In the genomic region with DNA sequence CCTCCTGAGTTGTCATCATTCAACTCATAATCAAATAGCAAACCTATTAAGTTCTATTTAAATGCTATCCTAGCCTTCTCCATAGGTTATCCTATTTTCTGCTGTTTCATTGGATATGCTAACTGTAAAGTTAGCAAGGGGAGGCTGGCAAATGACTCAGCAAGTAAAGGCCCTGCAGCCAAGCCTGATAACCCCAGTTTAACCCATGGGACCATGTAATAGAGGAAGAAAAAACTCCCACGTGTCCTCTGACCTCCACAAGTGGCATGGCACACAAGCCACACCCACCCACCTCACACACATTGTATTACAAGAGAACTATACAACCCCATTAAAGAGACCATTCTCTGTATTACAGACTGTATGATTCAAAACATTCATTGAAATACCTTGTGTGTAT, we compare ENCODE assay signal across 15 mouse cellular contexts. TPM values are rescaled to one million over a fixed set of nuclear protein-coding genes. Genes with fewer than 3 reads are reported as not detected.
DNase-seq lines count a peak whose midpoint lies in the region; ATAC-seq and TF ChIP-seq lines count a peak whose summit lies in the region.
"Had no signal": no experiment of that assay in that cellular context is flagged by ENCODE, and none has a peak within 500 bp of the region (broad histone marks: within the 10 kb centered on the region; RNA-seq: fewer than 3 reads in every experiment).

No protein-coding gene starts in this region.

- H3K27ac ChIP-seq in liver, embryonic 15.5 days (replicated peaks), result no peak overlapping the region
- H3K27ac ChIP-seq in hindbrain, embryonic 16.5 days (ENCODE audit: low read depth, low read length), result no peak overlapping the region
- H3K27ac ChIP-seq in left cerebral cortex, adult 2 months, result no peak overlapping the region
- H3K27ac ChIP-seq: heart, embryonic 15.5 days; limb, embryonic 15.5 days; midbrain, embryonic 12.5 days; neural tube, embryonic 13.5 days had no signal

- H3K36me3 ChIP-seq in liver, embryonic 15.5 days (replicated peaks), result no peaks in the 10 kb centered on the region
- H3K36me3 ChIP-seq in hindbrain, embryonic 16.5 days (ENCODE audit: control insufficient read depth, insufficient read depth, low read length), result no peaks in the 10 kb centered on the region
- H3K36me3 ChIP-seq: heart, embryonic 15.5 days; limb, embryonic 15.5 days; midbrain, embryonic 12.5 days; neural tube, embryonic 13.5 days had no signal

- H3K9me3 ChIP-seq in liver, embryonic 15.5 days (replicated peaks), result no peaks in the 10 kb centered on the region
- H3K9me3 ChIP-seq in hindbrain, embryonic 16.5 days (ENCODE audit: control insufficient read depth, low read length), result no peaks in the 10 kb centered on the region
- H3K9me3 ChIP-seq: heart, embryonic 15.5 days; limb, embryonic 15.5 days; midbrain, embryonic 12.5 days; neural tube, embryonic 13.5 days had no signal

- no peak overlapping the region for H3K9ac ChIP-seq in liver, embryonic 15.5 days
- no peak overlapping the region for H3K9ac ChIP-seq in hindbrain, embryonic 16.5 days (ENCODE audit: low read depth, low read length)
- H3K9ac ChIP-seq: heart, embryonic 15.5 days; limb, embryonic 15.5 days; midbrain, embryonic 12.5 days; neural tube, embryonic 13.5 days had no signal

- intact Hi-C loops in left cerebral cortex, adult 2 months (cut with DNase I), result no loop called here

- peaks cover 32% of the 10 kb centered on the region for H3K4me1 ChIP-seq in liver, embryonic 15.5 days (replicated peaks)
- peaks cover 3% of the 10 kb centered on the region; the same call in 1 of the 2 replicates for H3K4me1 ChIP-seq in hindbrain, embryonic 16.5 days (ENCODE audit: control insufficient read depth, insufficient read depth, low read depth, low read length)

- ATAC-seq in erythroid progenitor cell, adult 5-6 weeks (replicated peaks; ENCODE audit: low FRiP score, poor library complexity, severe bottlenecking), result peak; percentile 91
- peak; percentile 85 for ATAC-seq in liver, embryonic 15.5 days (ENCODE audit: insufficient read depth)
- no peak for ATAC-seq in hindbrain, embryonic 16.5 days

- 0% methylated on average over 1 of the region's 1 CpGs for WGBS in liver, embryonic 15.5 days (ENCODE audit: insufficient replicate concordance)
- 50% methylated on average over 1 of the region's 1 CpGs for WGBS in hindbrain, embryonic 16.5 days

- peak; percentile 22 to 42 for DNase-seq in spleen, postnatal 36 days (ENCODE audit: low spot score in 2 of 2)
- DNase-seq in spleen, adult 12 weeks (ENCODE audit: low spot score), result no peak
- no peak for DNase-seq in left cerebral cortex, adult 2 months (ENCODE audit: extremely low spot score in 1 of 2, low spot score in 2 of 2)
- no peak for DNase-seq in left cerebral cortex, adult 9 months (ENCODE audit: low spot score in 2 of 2)
- DNase-seq: kidney, postnatal 14 days; layer of hippocampus, postnatal 36 days; thymus, postnatal 4 days had no signal

- no peak overlapping the region for H3K4me2 ChIP-seq in liver, embryonic 15.5 days
- no peak overlapping the region for H3K4me2 ChIP-seq in hindbrain, embryonic 16.5 days (ENCODE audit: low read length)
- H3K4me2 ChIP-seq: heart, embryonic 15.5 days; limb, embryonic 15.5 days; midbrain, embryonic 12.5 days; neural tube, embryonic 13.5 days had no signal

- H3K27me3 ChIP-seq in liver, embryonic 15.5 days, result no peaks in the 10 kb centered on the region
- no peaks in the 10 kb centered on the region for H3K27me3 ChIP-seq in hindbrain, embryonic 16.5 days (replicated peaks; ENCODE audit: control insufficient read depth, insufficient read depth, low read length)
- H3K27me3 ChIP-seq: heart, embryonic 15.5 days; limb, embryonic 15.5 days; midbrain, embryonic 12.5 days; neural tube, embryonic 13.5 days had no signal

- H3K4me3 ChIP-seq in liver, embryonic 15.5 days (replicated peaks), result no peak overlapping the region
- H3K4me3 ChIP-seq in hindbrain, embryonic 16.5 days (ENCODE audit: low read length), result no peak overlapping the region
- no peak overlapping the region for H3K4me3 ChIP-seq in left cerebral cortex, adult 2 months
- H3K4me3 ChIP-seq: erythroblast, embryonic 14.5 days; heart, embryonic 15.5 days; limb, embryonic 15.5 days; midbrain, embryonic 12.5 days; neural tube, embryonic 13.5 days had no signal

- no peak for TF ChIP-seq CTCF in left cerebral cortex, adult 2 months (IDR thresholded peaks at IDR 0.05)

RNA-seq across cellular contexts. Expression of gene Crebbp, which starts 13.8 kb away (rescaled TPM):
- total RNA-seq in erythroid progenitor cell, adult 5-6 weeks (2015; ENCODE audit: low replicate concordance), result 51.1 and 51.2 TPM in 2 replicates
- 51.4 and 115 TPM in 2 replicates for total RNA-seq in erythroid progenitor cell, adult 5-6 weeks (2017; ENCODE audit: low replicate concordance)
- 7.9 and 8.3 TPM in 2 replicates for polyA plus RNA-seq in liver, embryonic 15.5 days (2015; fragmentation: Nextera tagmentation; extraction: Ambion mirVana)
- 30.7 and 32.1 TPM in 2 replicates for polyA plus RNA-seq in hindbrain, embryonic 16.5 days (2015; fragmentation: Nextera tagmentation; extraction: Ambion mirVana)
- total RNA-seq in left cerebral cortex, adult 2 months (2021), result 10 to 100 TPM; 91.5 to 92.3 TPM

Comparison
In these comparisons a context has a peak if more than half of its experiments do, and no peak if none do; other contexts are left out.
1. DNase-seq: peak in spleen, postnatal 36 days (2 of 2); none in spleen, adult 12 weeks (single experiment), left cerebral cortex, adult 2 months (0 of 2) and left cerebral cortex, adult 9 months (0 of 2).